Mouse (Mus musculus) cerebellum, adult 8-10 months (tissue): ENCODE data around the gene Ccdc61.

ENCODE experiments used
- DNase-seq: peaks from one replicate; pipeline ENCODE4 v3.0.0; 2022

Ccdc61 gene

GRCm38 (mm10) chr7:18910241-18910831 lies at the start of gene Ccdc61:
TSS of gene Ccdc61 (minus strand) at chr7:18910415.
- DNase-seq, result peak; percentile 96

- no peak for DNase-seq
Measured at GRCm38 (mm10) chr7:18959446-18959845, 49.2 kb upstream of the Ccdc61 start.

GRCm38 (mm10) chr7:18958384-18958766 lies 48.2 kb upstream of the Ccdc61 start:
- peak; percentile 56 for DNase-seq

- DNase-seq, result peak; percentile 65
Measured at GRCm38 (mm10) chr7:18957569-18958383, 47.6 kb upstream of the Ccdc61 start.

GRCm38 (mm10) chr7:18951397-18951796 lies 41.2 kb upstream of the Ccdc61 start:
- no peak for DNase-seq

GRCm38 (mm10) chr7:18950523-18951315 lies 40.5 kb upstream of the Ccdc61 start:
- no peak for DNase-seq

GRCm38 (mm10) chr7:18949781-18950522 lies 39.7 kb upstream of the Ccdc61 start:
- no peak for DNase-seq

GRCm38 (mm10) chr7:18948151-18948550 lies 37.9 kb upstream of the Ccdc61 start:
- no peak for DNase-seq

GRCm38 (mm10) chr7:18942815-18943214 lies 32.6 kb upstream of the Ccdc61 start:
- DNase-seq, result no peak

- DNase-seq, result no peak
Measured at GRCm38 (mm10) chr7:18942376-18942775, 32.2 kb upstream of the Ccdc61 start.

GRCm38 (mm10) chr7:18927759-18928158 lies 17.5 kb upstream of the Ccdc61 start:
- no peak for DNase-seq

GRCm38 (mm10) chr7:18926911-18927310 lies 16.7 kb upstream of the Ccdc61 start:
- no peak for DNase-seq

- peak; percentile 53 for DNase-seq
Measured at GRCm38 (mm10) chr7:18926041-18926790, 16.0 kb upstream of the Ccdc61 start.

GRCm38 (mm10) chr7:18925162-18925938 lies 15.1 kb upstream of the Ccdc61 start, which contains the start of gene Nova2:
TSS of gene Nova2 (plus strand) at chr7:18925888.
- peak; percentile 97 for DNase-seq

GRCm38 (mm10) chr7:18924321-18924720 lies 14.1 kb upstream of the Ccdc61 start:
- peak; percentile 24 for DNase-seq

GRCm38 (mm10) chr7:18923711-18924191 lies 13.5 kb upstream of the Ccdc61 start:
- peak; percentile 31 for DNase-seq

GRCm38 (mm10) chr7:18923267-18923666 lies 13.1 kb upstream of the Ccdc61 start:
- no peak for DNase-seq

- DNase-seq, result no peak
Measured at GRCm38 (mm10) chr7:18922807-18923206, 12.6 kb upstream of the Ccdc61 start.

- DNase-seq, result peak; percentile 69
Measured at GRCm38 (mm10) chr7:18921069-18921468, 10.9 kb upstream of the Ccdc61 start.

GRCm38 (mm10) chr7:18917931-18918330 lies 7.7 kb upstream of the Ccdc61 start:
- DNase-seq, result no peak

GRCm38 (mm10) chr7:18916254-18916653 lies 6.0 kb upstream of the Ccdc61 start:
- no peak for DNase-seq
